Mouse (Mus musculus): ENCODE data around the gene Nr6a1. TPM values are rescaled to one million over a fixed set of nuclear protein-coding genes. Genes with fewer than 3 reads are reported as not detected.

Gene Nr6a1
- total RNA-seq, 2 experiments from 2014 or later: 7.6 to 9.6 TPM

- no peak for DNase-seq (ENCODE audit: low spot score in 2 of 2)
- intact Hi-C loops (cut with DNase I): no loop called here
These were observed 230.1 kb downstream of the Nr6a1 start for GRCm38 (mm10) chr2:38697128-38698120.

GRCm38 (mm10) chr2:38695770-38696169 lies 231.7 kb downstream of the Nr6a1 start:
- no peak for DNase-seq (ENCODE audit: low spot score in 2 of 2)
- intact Hi-C loops (cut with DNase I): no loop called here

GRCm38 (mm10) chr2:38691542-38691941 lies 235.9 kb downstream of the Nr6a1 start:
- intact Hi-C loops (cut with DNase I): no loop called here
- DNase-seq (ENCODE audit: low spot score in 2 of 2): no peak

GRCm38 (mm10) chr2:38689881-38690280 lies 237.6 kb downstream of the Nr6a1 start:
- intact Hi-C loops (cut with DNase I): no loop called here

GRCm38 (mm10) chr2:38688791-38689520 lies 238.5 kb downstream of the Nr6a1 start:
- peak; percentile 33 to 48 for DNase-seq (ENCODE audit: low spot score in 2 of 2)
- intact Hi-C loops (cut with DNase I): no loop called here

More at GRCm38 (mm10) chr2:38689881-38690280, 237.6 kb downstream of the Nr6a1 start:
- no peak for DNase-seq (ENCODE audit: low spot score in 2 of 2)

- intact Hi-C loops (cut with DNase I): no loop called here
- DNase-seq (ENCODE audit: low spot score in 2 of 2): no peak
These were observed 241.7 kb downstream of the Nr6a1 start for GRCm38 (mm10) chr2:38685746-38686145.

- no peak for DNase-seq (ENCODE audit: low spot score in 2 of 2)
- intact Hi-C loops (cut with DNase I): no loop called here
These were observed 244.4 kb downstream of the Nr6a1 start for GRCm38 (mm10) chr2:38683083-38683482.

GRCm38 (mm10) chr2:38682209-38682608 lies 245.3 kb downstream of the Nr6a1 start:
- intact Hi-C loops (cut with DNase I): no loop called here
- DNase-seq (ENCODE audit: low spot score in 2 of 2): no peak

GRCm38 (mm10) chr2:38678947-38679346 lies 248.5 kb downstream of the Nr6a1 start:
- no peak for DNase-seq (ENCODE audit: low spot score in 2 of 2)
- intact Hi-C loops (cut with DNase I): no loop called here

- intact Hi-C loops (cut with DNase I): no loop called here
These were observed 252.0 kb downstream of the Nr6a1 start for GRCm38 (mm10) chr2:38675366-38675969.

More at GRCm38 (mm10) chr2:38675366-38675969, 252.0 kb downstream of the Nr6a1 start:
- DNase-seq (ENCODE audit: low spot score in 2 of 2): no peak

Small RNA genes within 50 kb of the gene (microRNA-seq; reads per million reads assigned to microRNA genes)
- gene Mir181a-2 (27.2 to 28.2 reads per million in 2 experiments), gene Mir181b-2 (3,190 to 3,210 reads per million in 2 experiments)

Other genes with a start within 250 kb of the Nr6a1 start
- not detected for gene Nr5a1, start 213.1 kb downstream of the Nr6a1 start, total RNA-seq (2021)
- 1 to 10 TPM; 1.9 to 2.3 TPM for gene Olfml2a, start 4.3 kb upstream of the Nr6a1 start, total RNA-seq (2021)
- under 1 TPM; 0.34 to 0.76 TPM for gene Wdr38, start 69.8 kb upstream of the Nr6a1 start, total RNA-seq (2021)
- 100 to 1,000 TPM; 104 to 114 TPM for gene Arpc5l, start 77.7 kb upstream of the Nr6a1 start, total RNA-seq (2021)
- gene Rpl35, start 77.9 kb upstream of the Nr6a1 start, total RNA-seq (2021): 100 to 1,000 TPM; 209 to 243 TPM
- 10 to 100 TPM; 31.2 to 37.5 TPM for gene Golga1, start 137.9 kb upstream of the Nr6a1 start, total RNA-seq (2021)

Data from left cerebral cortex, postnatal 25 days (tissue).